Mouse (Mus musculus): Measurements from ENCODE around the gene Exoc1.

- TF ChIP-seq CTCF (IDR thresholded peaks at IDR 0.05; ENCODE audit: borderline replicate concordance, insufficient read depth, low read length) (no peak), POLR2A (IDR thresholded peaks at IDR 0.05; ENCODE audit: low read depth, low read length) (no peak)
Measured at GRCm38 (mm10) chr5:76615276-76615675, 86.2 kb downstream of the Exoc1 start.

Data from embryonic fibroblast, embryonic 13.5 days (primary cell).